Mouse (Mus musculus) ES-Bruce4 (cell line): ENCODE data around the gene Secisbp2l. TPM values are rescaled to one million over a fixed set of nuclear protein-coding genes. Genes with fewer than 3 reads are reported as not detected.

Experiments used
- H3K27ac ChIP-seq: 2 replicates; pipeline ENCODE4 v1.5.1; 2012; ENCODE audit warnings: low read length, inconsistent platforms; ENCODE audit not compliant: insufficient read depth
- H3K27me3 ChIP-seq: 2 replicates; pipeline ENCODE4 v1.6.1; 2012; ENCODE audit warnings: mild to moderate bottlenecking, low read length, inconsistent platforms; ENCODE audit not compliant: control insufficient read depth, poor library complexity, insufficient read depth, severe bottlenecking
- H3K36me3 ChIP-seq: 2 replicates; pipeline ENCODE4 v1.6.1; 2012; ENCODE audit warnings: inconsistent platforms, mild to moderate bottlenecking, low read length, moderate library complexity; ENCODE audit not compliant: control insufficient read depth, poor library complexity, insufficient read depth, severe bottlenecking
- H3K4me1 ChIP-seq: one replicate; pipeline ENCODE4 v1.8.1; 2011; ENCODE audit warnings: low read length; ENCODE audit not compliant: control insufficient read depth, insufficient read depth
- H3K4me3 ChIP-seq: 2 replicates; pipeline ENCODE4 v1.5.1; 2011; ENCODE audit warnings: low read depth, mild to moderate bottlenecking, low read length
- H3K9ac ChIP-seq: 2 replicates; pipeline ENCODE4 v1.6.1; 2012; ENCODE audit warnings: low read depth, mild to moderate bottlenecking, inconsistent platforms; ENCODE audit not compliant: poor library complexity, severe bottlenecking
- H3K9me3 ChIP-seq: replicated peaks from 2 replicates; pipeline ENCODE4 v1.6.1; 2012; ENCODE audit warnings: mild to moderate bottlenecking, low read length, inconsistent platforms; ENCODE audit not compliant: control insufficient read depth, poor library complexity, insufficient read depth, severe bottlenecking
- CTCF ChIP-seq: IDR thresholded peaks from one replicate; pipeline ENCODE4 v1.8.1; 2011; ENCODE audit warnings: low read depth, low read length
- EP300 ChIP-seq: IDR thresholded peaks from 2 replicates; pipeline ENCODE4 v1.6.1; 2011; ENCODE audit warnings: low read depth, low read length; ENCODE audit not compliant: insufficient read depth
- POLR2A ChIP-seq: IDR thresholded peaks from one replicate; pipeline ENCODE4 v1.8.1; 2011; ENCODE audit warnings: low read length; ENCODE audit not compliant: insufficient read depth
- polyA plus RNA-seq: library from polyadenylated mRNA; stranded (reverse); fragments of >200 nt; gene quantifications from 2 replicates; pipeline ENCODE4 v1.2.4, GENCODE M21; 2011; ENCODE audit warnings: low read depth; ENCODE audit not compliant: missing spikeins, insufficient read depth, insufficient read length

Secisbp2l gene
- polyA plus RNA-seq, 1 experiment = 20.8 TPM

DNA sequence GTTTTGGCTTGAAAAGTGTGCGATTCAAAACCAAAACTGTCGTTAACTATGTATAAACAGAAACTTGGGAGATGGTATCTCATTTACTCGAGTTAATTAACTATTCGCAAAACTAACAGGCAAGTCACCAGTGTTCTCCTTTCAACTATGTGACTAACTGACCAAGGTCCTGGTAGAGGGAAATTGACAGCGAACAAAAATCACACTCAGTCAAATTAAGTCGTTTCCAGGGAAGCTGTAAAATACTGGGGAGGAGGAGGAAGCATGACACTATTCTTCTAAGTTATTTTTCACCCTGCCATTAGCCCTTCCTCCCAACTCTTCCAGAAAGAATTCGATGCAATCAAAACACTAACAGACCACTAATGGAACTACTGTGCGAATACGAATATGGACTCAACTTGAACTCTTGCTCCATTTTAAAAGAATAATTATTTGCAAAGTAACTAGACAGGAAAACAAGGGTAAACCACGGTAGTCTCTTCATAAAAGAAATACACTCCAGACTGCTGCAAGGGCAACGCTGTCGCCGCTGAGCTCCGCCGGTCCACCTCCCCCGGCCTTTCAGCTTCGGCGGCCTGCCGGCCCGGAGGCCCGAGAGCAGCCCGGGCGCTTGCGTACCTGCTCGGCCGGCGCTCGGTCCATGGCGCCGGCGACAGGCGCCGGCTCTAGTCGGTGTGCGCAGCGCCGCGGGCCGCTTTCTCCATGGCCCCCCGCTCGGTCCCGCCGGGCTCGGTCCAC lies 522 bp downstream of the Secisbp2l start:
- no peaks in the 10 kb centered on the region for H3K27me3 ChIP-seq
- no peaks in the 10 kb centered on the region; the same call in 1 of the 2 replicates for H3K36me3 ChIP-seq
- H3K9me3 ChIP-seq = no peaks in the 10 kb centered on the region
- H3K4me1 ChIP-seq = no peaks in the 10 kb centered on the region
- H3K27ac ChIP-seq = no peak overlapping the region
- H3K4me3 ChIP-seq = peak overlapping the region; percentile 97
- peak overlapping the region; percentile 99 for H3K9ac ChIP-seq
- TF ChIP-seq CTCF (no peak), EP300 (no peak), POLR2A (no peak)

- Histone ChIP-seq H3K9me3 (no peaks in the 10 kb centered on the region), H3K4me1 (no peaks in the 10 kb centered on the region), H3K36me3 (no peaks in the 10 kb centered on the region; the same call in 1 of the 2 replicates), H3K27me3 (no peaks in the 10 kb centered on the region), H3K9ac (no peak overlapping the region), H3K4me3 (no peak overlapping the region), H3K27ac (no peak overlapping the region)
- TF ChIP-seq POLR2A = no peak
- TF ChIP-seq EP300 = no peak
- TF ChIP-seq CTCF = no peak
Observed at GRCm38 (mm10) chr2:125781006-125781405, 1.7 kb downstream of the Secisbp2l start.

DNA sequence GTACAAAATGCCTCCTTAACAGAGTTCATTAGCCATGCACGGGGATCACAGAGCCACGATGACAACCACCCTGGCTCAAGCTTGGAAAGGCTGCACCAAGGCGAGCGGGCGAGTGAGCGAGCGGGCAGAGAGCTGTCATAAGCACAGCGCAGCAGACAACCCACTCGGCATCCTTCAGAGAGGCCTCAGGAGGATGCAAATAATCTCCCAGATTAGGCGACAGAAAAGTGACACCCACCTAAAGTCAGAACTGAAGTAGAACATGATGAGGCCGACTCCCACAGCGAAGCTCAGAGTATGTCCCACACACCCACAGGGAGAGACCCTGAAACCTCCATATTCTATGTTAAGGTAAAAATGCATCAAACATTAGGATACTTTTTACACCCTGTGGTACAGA lies 4.3 kb downstream of the Secisbp2l start:
- Histone ChIP-seq H3K27ac (no peak overlapping the region), H3K4me1 (no peaks in the 10 kb centered on the region), H3K9ac (no peak overlapping the region), H3K27me3 (no peaks in the 10 kb centered on the region), H3K4me3 (no peak overlapping the region), H3K9me3 (no peaks in the 10 kb centered on the region), H3K36me3 (no peaks in the 10 kb centered on the region; the same call in 1 of the 2 replicates)
- TF ChIP-seq EP300 (no peak), CTCF (no peak), POLR2A (no peak)

DNA sequence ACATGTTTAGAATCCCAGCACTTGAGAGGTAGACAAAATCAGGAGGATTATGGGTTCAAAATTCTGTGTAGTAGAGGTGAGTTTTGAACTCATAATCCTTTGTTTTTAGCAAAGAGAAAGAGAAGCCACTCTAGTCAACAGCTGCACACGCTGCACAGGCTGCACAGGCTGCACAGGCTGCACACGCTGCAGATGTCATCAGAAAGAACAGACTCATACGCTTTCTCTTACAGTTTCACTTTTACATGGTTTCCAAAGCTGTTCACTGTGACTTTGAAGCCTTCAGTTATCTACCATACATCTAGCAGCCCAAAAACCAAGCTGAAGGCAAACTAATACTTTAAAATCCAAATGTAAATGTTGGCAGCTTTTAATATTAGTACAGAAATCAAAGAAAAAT lies 5.7 kb downstream of the Secisbp2l start:
- Histone ChIP-seq H3K4me3 (no peak overlapping the region), H3K36me3 (no peaks in the 10 kb centered on the region; the same call in 1 of the 2 replicates), H3K4me1 (no peaks in the 10 kb centered on the region), H3K9me3 (no peaks in the 10 kb centered on the region), H3K27ac (no peak overlapping the region), H3K9ac (no peak overlapping the region), H3K27me3 (no peaks in the 10 kb centered on the region)
- no peak for TF ChIP-seq EP300
- TF ChIP-seq CTCF = no peak
- no peak for TF ChIP-seq POLR2A

- Histone ChIP-seq H3K9ac (no peak overlapping the region), H3K4me1 (no peaks in the 10 kb centered on the region), H3K9me3 (no peaks in the 10 kb centered on the region), H3K27ac (no peak overlapping the region), H3K36me3 (no peaks in the 10 kb centered on the region; the same call in 1 of the 2 replicates), H3K27me3 (no peaks in the 10 kb centered on the region), H3K4me3 (no peak overlapping the region)
- no peak for TF ChIP-seq CTCF
Observed at GRCm38 (mm10) chr2:125775661-125776060, 7.0 kb downstream of the Secisbp2l start.

DNA sequence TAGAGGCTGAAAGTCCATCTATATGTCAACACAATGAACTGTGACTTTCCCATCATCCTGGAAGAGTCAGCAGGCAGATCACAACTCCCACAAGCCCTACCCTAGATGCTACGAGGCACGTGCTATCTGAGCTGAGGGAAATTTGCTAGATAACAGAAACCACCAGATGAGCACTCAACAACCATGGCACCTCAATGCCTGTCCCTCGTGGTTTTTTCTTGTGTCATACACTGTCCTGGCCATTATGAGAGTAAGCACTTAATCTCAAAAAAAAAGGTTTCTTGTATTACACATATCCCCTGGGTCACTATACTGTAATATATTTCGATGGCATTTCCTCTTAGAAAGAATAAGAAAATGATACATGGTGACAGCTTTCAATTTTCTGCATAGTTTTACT lies 7.8 kb downstream of the Secisbp2l start:
- TF ChIP-seq POLR2A (no peak), CTCF (no peak), EP300 (no peak)

More for the DNA sequence above, 7.8 kb downstream of the Secisbp2l start:
- H3K27ac ChIP-seq = no peak overlapping the region
- H3K9ac ChIP-seq = no peak overlapping the region
- no peaks in the 10 kb centered on the region; the same call in 1 of the 2 replicates for H3K36me3 ChIP-seq
- H3K4me3 ChIP-seq = no peak overlapping the region
- no peaks in the 10 kb centered on the region for H3K27me3 ChIP-seq
- H3K9me3 ChIP-seq = no peaks in the 10 kb centered on the region
- no peaks in the 10 kb centered on the region for H3K4me1 ChIP-seq
